Mouse (Mus musculus) frontal cortex, postnatal 14 days (tissue): ENCODE data around the gene 1700016D06Rik.
"Not testable (repeated sequence)": the region's sequence is repeated elsewhere in the genome, so short reads cannot be mapped to it uniquely, and the experiment has no call there.

Experiments
- DNase-seq, 2 experiments: peaks; one replicate each; pipeline ENCODE4 v3.0.0; 2022; ENCODE audit warnings: low spot score in 2 of 2

Gene 1700016D06Rik

DNA sequence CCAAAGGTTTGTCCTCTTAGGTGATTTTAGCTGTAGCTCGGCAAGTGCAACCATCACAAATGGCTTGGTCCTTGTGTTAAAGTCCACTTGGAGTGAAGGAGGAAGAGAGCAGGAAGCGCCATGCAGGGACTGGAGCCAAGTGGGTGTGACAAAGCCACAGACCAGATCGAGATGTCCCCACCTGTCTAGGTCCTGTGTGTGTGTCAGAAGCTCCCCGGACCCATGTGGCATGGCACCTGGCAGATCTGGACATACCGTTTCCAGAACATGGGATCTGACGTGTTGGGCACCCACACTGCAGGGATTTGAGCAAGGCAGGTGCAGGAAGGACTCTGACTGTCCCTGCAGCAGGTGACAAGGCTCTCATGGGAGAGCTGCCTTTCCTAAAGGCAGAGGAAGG is 565 bp upstream of the 1700016D06Rik start:
- no peak for DNase-seq

DNA sequence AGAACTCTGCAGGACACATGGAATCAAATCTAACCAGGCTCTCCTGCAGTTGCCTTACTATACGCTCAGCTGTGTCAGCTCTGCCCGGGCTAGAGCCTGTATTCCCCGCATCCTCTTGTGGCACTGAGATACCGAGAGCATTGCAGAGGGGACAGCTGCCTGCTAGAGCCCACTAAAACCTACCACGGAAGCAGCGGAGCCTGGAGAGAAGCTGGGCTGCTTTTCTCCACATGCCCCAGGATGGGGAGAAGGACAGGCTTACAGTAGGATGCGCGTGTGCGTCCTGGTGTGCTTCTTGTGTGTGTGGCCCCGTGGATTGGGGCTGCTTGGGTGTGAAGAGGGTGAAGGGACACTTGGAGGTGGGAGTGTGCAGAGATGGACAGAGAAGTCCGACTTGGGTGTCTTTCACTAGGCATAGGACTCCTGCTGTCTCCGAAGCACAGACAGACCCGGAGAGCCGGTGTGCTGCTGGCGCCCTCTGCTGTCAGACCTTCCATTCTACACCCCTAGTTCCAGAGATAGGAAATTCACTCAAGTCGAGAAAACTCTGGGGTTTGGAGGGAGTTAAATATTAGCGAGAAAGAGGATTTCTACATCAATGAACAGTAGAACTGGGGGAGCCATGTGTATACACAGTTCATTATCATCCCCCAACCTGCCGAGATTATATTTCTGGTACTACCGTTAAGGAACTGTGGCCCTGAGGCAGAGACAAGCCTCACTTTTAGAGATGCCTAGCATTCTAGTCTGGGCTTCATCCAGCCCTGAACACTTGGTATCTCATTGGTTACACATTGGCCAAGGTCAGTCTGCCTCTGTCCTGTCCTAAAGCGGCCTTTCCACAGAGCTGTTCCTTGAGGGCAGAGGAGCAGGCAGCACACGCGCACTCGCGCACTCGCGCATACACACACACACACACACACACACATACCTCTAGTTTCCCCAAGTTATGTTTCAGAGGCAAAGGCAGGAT is 517 bp downstream of the 1700016D06Rik start:
- DNase-seq, result peak; percentile 62 to 84

DNA sequence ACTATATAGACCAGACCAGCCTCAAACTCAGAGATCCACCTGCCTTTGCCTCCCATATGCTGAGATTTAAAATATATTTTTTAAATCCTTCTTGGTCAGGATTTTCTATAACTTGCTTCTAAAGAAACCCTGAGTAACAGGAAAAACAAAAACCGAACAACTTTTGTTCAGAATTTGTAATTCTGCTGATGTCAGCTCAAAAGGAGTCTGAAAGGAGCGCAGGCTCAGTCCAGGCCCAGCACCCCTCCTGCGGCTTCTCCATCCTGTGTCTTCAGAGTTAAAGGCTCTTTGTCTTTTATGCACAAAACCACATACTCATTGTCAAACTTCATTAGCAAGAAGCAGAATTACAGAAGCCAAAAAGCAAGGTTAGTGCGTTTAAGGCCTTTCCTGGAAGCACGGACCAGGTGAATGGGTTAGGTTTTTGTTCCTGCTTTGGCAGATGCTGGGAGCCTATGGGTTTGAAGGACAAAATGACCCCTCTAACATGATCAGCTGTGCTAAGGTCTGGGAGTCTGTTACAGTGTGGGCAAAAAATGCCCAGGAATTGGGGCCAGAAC is 1.3 kb downstream of the 1700016D06Rik start:
- DNase-seq, result no peak

DNA sequence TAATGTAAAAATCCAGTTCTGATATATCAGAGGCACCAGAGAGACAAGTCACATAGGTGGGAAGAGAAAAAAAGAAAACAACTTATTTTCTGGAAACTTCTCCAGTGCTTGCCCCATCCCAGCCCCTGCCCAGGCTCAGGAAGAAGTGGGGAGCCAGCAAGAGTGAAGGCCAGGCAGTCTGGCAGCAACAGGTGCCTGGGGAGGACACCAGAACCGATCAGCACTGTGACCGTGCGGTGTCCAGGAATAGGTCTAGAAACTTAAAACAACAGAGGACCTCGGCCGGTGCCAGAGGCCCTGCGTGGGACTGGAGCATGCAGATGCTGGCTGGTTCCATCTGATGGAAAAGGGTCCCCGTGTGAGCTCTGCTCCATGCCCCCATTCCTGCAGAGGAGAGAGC is 3.4 kb downstream of the 1700016D06Rik start:
- no peak for DNase-seq

DNA sequence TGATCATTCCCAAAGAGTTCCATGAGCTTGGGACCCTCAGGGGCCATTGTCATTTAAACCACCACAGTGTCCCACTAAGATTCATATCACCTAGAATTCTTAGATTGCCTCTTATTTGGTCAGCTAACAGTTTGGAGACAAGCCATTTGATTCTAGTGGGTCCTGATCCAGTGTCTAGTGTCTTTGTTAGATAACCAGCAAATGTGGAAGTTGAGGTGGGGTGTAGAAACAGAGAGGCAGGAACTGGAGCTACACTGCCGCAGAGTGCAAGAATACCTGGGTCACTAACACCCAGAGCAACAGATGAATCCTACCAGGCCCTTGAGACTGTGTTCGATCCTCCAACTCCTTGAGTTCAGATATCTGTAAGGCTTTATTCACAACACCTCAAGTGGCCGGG is 4.7 kb downstream of the 1700016D06Rik start:
- no peak for DNase-seq

DNA sequence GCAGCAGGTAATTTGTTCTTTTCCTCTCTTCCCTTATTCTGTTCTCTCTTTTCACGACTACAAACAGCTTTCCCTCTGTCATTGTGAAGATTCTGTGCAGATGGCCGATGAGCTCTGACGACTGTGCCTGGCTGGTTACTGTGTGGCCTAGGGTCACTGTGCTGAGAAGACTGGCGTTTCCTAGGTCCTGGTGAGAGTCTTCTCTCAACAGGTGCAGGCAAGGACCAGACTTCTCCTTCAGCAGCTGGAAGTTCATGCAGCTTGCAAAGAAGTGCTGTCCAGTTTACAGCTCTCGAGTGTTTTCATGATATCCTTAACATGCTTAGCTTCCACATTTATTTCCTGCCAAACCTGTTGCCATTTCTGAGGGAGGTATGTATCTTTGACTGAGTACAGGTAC is 6.9 kb downstream of the 1700016D06Rik start:
- DNase-seq, result no peak

DNA sequence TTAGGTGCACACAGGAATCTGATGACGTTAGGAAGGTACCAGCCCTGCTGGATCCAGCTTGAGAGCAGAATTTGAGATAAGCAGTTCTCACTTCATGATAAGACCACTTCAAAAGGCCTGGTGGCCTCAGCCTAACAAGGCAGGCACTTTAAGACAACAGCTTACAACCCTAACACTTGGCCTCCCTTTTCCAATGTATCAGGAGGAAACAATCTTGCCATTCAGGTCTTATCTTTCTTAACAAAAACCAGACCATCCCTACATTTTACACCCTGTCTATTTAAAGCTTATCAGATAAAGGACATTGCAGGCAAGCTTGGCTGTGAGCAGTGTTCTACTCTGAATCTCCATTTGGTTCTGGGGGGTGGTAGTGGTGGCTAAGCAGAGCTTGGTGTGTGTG is 8.4 kb downstream of the 1700016D06Rik start:
- no peak for DNase-seq

DNA sequence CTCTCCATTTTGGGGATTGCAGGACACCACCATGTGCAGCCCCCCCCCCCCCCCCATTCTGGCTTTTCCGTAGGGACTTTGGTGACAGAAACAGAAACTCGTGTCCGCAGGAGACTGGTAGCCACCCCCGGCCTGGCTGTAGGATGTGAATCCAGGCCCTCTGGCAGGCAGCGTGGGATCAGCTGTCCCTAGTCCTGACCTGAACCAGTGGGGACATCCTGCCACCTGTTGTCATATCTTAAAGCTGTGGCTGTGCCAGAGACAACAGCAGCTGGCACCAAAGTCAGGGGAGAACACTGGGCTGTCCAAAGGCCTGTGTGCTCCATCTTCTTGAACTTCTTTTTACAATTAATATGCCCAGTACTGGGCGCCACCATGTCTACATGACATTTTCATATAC is 9.1 kb downstream of the 1700016D06Rik start:
- no peak for DNase-seq

DNA sequence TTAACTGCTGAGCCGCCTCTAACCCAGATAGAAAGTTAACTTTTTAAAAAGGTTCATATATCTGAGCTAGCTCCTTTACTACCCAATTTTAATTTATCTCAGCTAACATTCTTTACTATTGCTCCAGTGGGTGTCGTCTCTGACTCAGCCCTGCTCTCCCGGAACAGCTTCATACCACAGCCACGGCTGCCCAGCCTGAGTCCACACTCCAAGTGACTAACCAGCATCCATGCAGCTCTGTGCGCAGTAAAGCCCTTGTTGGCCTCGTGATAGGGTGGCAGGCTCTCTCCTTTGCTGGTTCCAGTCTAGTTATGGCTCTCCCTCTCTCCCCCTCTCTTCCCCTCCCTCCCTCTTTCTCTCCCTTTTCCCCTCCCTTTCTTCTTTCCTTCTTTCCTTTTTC is 9.6 kb downstream of the 1700016D06Rik start:
- DNase-seq, result no peak

DNA sequence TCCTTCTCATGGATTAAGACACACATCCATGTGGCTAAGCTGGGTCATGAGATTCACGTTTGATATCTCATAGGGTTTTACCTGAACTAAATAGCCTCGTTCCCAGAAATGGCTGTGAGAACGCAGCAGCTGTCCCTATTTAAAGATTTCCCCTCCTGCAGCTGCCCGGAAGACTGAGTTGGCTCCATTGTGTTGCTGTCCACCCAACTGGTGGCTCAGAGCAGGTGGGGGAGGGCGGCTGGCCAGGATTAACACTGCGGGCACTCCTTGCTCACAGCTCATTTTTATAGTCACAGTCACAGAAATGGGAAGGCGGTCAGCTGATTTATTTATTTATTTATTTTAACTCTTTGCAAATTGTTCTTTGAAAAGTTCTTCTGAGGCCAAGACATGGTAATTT is 10.9 kb downstream of the 1700016D06Rik start:
- no peak for DNase-seq

DNA sequence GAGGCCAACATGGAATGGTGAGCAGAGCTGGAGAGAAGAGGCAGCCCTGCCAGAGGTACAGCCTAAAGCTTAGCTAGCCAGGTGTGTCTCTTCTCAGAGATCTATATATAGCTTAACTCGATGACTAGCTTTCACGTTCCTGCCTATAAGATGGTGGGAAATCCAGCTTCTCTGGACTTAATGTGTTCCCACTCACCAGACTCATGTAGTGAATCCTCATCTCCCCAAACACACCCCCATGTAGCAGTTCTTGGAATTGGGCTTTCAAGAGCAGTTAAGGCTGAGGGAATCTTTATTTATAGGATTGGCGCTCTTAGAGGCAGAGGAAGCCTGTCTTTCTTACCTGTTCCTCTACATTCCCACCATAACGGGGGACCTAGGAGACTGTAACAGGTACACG is 13.6 kb downstream of the 1700016D06Rik start:
- DNase-seq, result no peak

DNA sequence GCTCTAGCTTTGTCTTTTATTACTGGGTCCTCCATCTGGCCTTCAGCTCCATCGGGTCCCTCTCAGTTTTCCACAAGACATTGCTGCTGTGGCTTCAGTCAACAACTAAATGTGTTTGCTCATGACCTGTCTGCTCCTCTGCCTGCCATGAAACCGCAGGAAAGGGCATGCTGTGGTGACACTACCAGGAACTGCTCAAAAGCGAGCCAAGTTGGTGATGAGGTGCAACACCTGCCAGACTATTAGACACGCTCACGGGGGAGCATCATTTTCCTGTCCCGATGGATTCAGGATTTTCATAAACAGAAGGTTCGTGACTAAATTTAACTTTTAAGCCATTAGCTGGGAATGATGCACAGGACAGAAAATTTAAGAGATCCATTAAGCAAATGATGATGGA is 16.3 kb downstream of the 1700016D06Rik start:
- DNase-seq, result no peak

DNA sequence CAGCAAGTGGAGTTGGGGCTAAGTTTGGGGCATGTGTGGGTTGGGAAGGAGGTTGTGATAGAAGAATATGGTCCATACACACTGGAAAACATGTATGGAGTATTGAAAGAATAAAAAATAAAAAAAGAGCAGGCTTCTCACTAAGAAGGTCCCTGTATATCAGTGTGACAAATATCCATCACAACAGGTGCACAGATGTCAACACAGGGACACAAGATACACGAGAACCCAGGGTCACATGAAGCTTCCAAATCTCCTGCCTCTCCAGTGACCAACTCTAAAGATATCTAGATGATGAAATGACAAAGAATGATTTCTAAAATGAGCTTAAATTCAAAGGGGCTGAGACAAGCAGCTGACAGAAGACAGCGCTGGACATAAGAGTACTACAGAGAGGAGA is 32.6 kb downstream of the 1700016D06Rik start:
- DNase-seq, result no peak

DNA sequence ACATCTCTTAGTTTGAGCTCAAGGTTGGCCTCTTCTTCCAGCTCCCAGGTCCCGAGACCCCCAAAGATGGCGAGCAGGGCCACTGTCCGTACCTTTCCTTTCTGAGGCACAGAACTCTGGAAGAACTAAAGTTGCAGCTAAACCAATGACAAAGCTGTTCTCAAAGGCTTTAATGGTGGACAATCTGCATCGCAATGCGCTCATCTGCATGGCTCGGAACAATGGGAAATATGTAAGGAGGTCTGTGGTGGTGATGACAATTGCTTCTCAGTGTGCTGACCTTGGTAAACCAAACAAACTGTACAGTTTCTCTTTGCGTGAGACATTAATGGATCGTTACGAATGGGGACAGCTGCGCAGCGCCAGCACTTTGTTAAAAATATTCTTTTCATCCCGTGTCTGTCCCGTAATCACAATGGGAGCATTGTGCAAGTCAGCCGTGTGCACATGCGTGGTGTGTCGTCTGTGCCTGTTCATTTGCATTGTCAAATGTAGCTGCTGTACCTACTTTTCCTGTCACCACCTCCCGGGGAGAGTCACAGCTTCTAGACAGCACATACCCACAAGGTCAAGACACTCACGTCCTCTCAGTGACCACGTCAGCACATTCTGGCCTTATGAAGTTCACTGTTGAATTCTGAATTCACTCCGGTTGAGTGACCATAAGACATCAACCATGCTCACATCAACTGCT is 34.7 kb downstream of the 1700016D06Rik start:
- DNase-seq, result not testable (repeated sequence)

DNA sequence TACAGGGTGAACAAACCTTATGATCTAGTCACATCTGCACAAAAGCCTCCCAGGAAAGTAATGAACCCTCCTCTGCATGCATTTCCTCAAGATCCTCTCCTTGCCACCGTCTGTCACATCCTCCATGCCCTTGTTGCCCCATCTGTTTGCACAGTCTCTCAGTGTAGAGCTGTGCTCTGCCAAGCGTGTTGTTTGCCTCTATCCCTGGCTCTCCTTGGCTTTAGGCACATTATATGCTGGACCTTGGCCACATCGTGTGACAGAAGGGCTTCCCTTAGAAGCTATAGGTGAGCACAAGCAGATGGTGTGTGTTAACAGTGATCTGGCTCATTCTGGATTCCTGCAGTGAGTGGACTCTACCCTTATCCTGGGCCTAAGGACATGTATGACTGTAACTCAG is 38.9 kb downstream of the 1700016D06Rik start:
- DNase-seq, result no peak

DNA sequence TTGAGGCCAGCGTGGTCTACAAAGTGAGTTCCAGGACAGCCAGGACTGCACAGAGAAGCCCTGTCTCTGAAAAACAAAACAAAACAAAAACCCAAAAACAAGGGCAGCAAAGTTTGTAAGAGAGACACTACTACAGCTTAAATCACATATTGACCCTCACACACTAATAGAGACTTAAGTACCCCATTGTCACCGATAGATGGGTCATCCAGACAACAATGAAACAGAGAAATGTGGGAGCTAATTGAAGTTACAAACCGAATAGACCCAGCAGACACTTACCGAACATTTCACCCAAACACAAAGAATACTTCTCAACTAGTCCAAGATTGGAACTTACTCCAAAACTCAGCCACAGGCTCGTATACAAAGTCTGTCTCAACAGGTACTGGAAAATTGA is 50.8 kb downstream of the 1700016D06Rik start:
- DNase-seq, result no peak

DNA sequence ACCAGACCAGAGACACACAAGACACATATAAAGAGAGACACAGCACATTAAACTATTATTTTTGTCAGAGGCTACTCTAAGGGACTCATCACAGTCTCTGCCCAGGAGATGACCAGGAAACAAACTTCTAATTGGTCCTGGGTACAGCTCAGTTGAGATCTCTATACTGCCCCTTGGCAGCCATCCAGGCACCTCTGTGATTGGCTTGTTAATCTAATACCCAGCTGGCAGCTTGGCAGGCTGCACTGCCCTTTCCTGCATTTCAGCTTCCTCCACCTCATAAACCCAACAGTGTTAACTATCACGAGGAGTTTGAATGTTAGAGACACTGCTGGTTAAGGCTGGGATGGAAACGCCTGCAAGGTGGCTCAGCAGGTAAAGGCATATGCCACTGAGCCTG is 57.7 kb downstream of the 1700016D06Rik start:
- no peak for DNase-seq

DNA sequence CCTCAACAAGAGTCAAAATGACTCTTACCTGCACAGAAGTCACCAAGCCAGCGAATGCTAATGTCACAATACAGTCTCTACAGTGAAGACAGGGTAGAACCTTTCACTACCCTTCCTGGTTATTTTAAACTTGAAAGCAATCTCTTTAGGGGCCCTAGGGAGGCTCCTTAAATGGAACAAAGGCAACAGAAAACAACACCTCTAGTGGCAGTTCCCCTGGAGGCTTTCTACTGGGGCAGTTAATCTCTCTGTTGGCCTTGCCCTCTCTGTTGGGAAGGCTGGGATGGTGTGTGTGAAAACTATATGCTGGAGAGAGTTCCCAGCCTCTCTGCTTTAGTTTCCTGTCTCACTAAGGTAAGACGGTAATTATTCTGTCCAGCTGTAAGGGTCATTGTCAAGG is 60.3 kb downstream of the 1700016D06Rik start:
- DNase-seq, result no peak

DNA sequence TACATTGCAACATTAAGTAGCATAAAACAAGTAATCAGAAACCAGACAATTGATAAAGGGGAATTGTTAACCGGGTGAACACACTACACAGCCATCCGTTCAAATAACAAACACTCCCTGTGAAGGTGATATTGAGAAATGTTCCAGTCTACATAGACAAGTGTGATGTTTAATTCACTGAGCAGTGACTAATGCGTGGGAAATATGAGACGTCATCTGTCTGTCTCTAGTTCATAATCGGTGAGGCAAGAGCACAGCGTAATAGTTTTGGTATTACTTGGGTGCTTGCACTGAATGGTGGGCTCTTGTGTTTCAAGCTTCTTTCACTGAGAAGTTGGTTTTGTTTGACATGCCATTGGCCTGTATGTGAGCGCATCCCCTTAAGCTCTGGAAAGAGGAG is 63.3 kb downstream of the 1700016D06Rik start:
- DNase-seq, result no peak

DNA sequence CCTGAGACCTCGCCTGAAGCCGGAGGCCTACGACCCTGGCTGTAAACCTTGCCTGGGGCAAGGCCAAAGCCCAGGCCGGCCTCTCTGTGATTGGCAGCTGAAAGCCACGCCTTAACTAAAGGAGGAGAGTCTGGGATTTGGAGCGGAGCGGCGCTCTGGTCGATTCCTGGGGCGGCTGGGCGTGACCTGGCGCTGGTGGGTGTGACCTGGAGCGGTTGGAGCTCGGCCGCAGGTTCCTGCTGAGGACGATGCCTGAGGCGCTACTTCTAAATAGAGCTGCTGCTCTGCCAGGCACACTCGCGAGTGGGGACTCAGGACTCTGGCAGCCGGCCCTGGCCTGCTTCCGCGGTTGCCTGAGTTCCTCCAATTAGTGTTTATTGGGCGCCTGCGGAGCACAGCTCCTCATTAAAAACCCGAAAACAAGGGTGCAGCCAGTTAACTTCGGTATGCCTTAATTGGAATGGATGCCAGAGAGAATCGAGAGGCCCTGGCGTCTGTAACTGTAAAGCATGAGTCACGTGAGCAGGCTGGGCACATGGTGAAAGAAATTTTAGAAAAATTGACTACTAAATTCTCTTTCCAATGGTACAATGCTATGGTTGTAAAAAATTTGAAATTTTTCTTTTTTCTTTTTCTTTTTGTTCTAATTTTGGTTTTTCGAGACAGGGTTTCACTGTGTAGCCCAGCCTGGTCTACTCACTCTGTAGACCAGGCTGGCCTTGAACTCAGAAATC is 64.4 kb downstream of the 1700016D06Rik start:
- peak; percentile 61 to 80 for DNase-seq

DNA sequence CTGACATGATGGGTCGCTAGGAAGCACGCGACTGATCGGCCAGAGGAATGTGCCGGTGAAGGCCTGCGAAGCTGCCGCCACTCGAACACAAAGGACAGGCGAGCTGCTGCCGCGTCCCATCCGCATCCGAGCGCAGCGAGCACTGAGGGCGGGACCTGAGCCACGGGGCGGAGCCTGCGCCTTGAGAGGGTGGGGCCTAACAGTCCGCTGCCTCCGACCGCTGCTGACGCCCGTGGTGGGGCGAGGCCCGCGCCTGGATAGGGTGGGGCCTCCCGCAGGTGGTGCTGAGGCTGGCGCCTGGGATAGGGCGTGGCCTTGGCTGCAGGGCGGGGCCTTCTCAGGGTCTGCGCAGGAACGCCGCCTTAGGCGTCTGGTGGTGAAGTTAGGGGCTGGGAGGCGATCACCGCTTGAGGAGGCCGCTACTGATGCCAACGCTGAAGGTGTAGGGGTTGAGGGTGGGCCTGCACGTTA is 65.2 kb downstream of the 1700016D06Rik start, which contains the start of gene Ankrd10:
Gene Ankrd10 (minus strand): TSS at position 147 of the 471 bp plus-strand sequence.
- peak; percentile 91 to 93 for DNase-seq
